Mouse (Mus musculus) urinary bladder, postnatal 14 days (tissue): ENCODE data around the gene Ccdc9.

Experiments
- DNase-seq: peaks from one replicate; pipeline ENCODE4 v3.0.0; 2021; ENCODE audit warnings: low spot score

Gene Ccdc9

GRCm38 (mm10) chr7:16286026-16286961 is at the start of gene Ccdc9:
Ccdc9 (minus strand) TSS chr7:16286795.
- DNase-seq, result peak; percentile 100

- DNase-seq, result no peak
Observed at GRCm38 (mm10) chr7:16329146-16329545, 42.6 kb upstream of the Ccdc9 start.

- DNase-seq, result no peak
Observed at GRCm38 (mm10) chr7:16326607-16326971, 40.0 kb upstream of the Ccdc9 start.

- peak; percentile 70 for DNase-seq
Observed at GRCm38 (mm10) chr7:16325920-16326606, 39.5 kb upstream of the Ccdc9 start.

GRCm38 (mm10) chr7:16324661-16325060 is 38.1 kb upstream of the Ccdc9 start:
- no peak for DNase-seq

GRCm38 (mm10) chr7:16320479-16320878 is 33.9 kb upstream of the Ccdc9 start:
- DNase-seq, result no peak

- DNase-seq, result no peak
Observed at GRCm38 (mm10) chr7:16319216-16319615, 32.6 kb upstream of the Ccdc9 start.

- DNase-seq, result no peak
Observed at GRCm38 (mm10) chr7:16317094-16317493, 30.5 kb upstream of the Ccdc9 start.

GRCm38 (mm10) chr7:16315222-16315759 is 28.7 kb upstream of the Ccdc9 start:
- no peak for DNase-seq

GRCm38 (mm10) chr7:16314221-16314775 is 27.7 kb upstream of the Ccdc9 start:
- no peak for DNase-seq

GRCm38 (mm10) chr7:16313481-16314220 is 27.1 kb upstream of the Ccdc9 start:
- peak; percentile 88 for DNase-seq

GRCm38 (mm10) chr7:16312672-16313311 is 26.2 kb upstream of the Ccdc9 start:
- DNase-seq, result peak; percentile 79

GRCm38 (mm10) chr7:16312011-16312671 is 25.5 kb upstream of the Ccdc9 start:
- peak; percentile 52 for DNase-seq

- peak; percentile 31 for DNase-seq
Observed at GRCm38 (mm10) chr7:16311453-16312004, 24.9 kb upstream of the Ccdc9 start.

- peak; percentile 18 for DNase-seq
Observed at GRCm38 (mm10) chr7:16310521-16311452, 24.2 kb upstream of the Ccdc9 start.

GRCm38 (mm10) chr7:16310020-16310520 is 23.5 kb upstream of the Ccdc9 start:
- DNase-seq, result peak; percentile 84

GRCm38 (mm10) chr7:16309318-16310019 is 22.9 kb upstream of the Ccdc9 start:
- DNase-seq, result peak; percentile 88

GRCm38 (mm10) chr7:16308555-16309317 is 22.1 kb upstream of the Ccdc9 start:
- no peak for DNase-seq
